Mouse (Mus musculus): ENCODE measurements at regions not wholly inside any gene's neighbourhood (a gene's known extent, or its start where the extent isn't known, plus 50 kb on each side); places are given as distances from the start of the nearest gene placed in this dataset.

GRCm38 (mm10) chr17:79540038-79540437 is 71.6 kb upstream of the Rmdn2 start:
- no peak overlapping the region for H3K27ac ChIP-seq (ENCODE audit: insufficient read depth, low read depth, low read length, poor library complexity, severe bottlenecking)
- H3K4me3 ChIP-seq (ENCODE audit: insufficient read depth in 1 of 2, low read depth in 1 of 2, low read length in 2 of 2, poor library complexity in 1 of 2, severe bottlenecking in 1 of 2): no peak overlapping the region
- H3K9ac ChIP-seq (ENCODE audit: insufficient read depth, low read depth, low read length, poor library complexity, severe bottlenecking): no peak overlapping the region
- no peaks in the 10 kb centered on the region for H3K4me1 ChIP-seq (ENCODE audit: control insufficient read depth in 2 of 2, insufficient read depth in 2 of 2, low read length in 2 of 2, poor library complexity in 1 of 2)
- in situ Hi-C loops (cut with MboI; ENCODE audit: low sequenced_read_pairs in 2 of 2, unreplicated experiment in 2 of 2): no loop called here
- H3K9me3 ChIP-seq (ENCODE audit: control insufficient read depth, insufficient read depth, low read depth, low read length): no peaks in the 10 kb centered on the region
- H3K36me3 ChIP-seq (ENCODE audit: control insufficient read depth, insufficient read depth, low read length, poor library complexity, severe bottlenecking): no peaks in the 10 kb centered on the region
- no peak for DNase-seq (ENCODE audit: low read depth, low spot score)
- TF ChIP-seq HCFC1 (IDR thresholded peaks at IDR 0.05; ENCODE audit: borderline replicate concordance, insufficient read depth, low read length): no peak
- TF ChIP-seq ZC3H11A (IDR thresholded peaks at IDR 0.05; ENCODE audit: borderline replicate concordance, low read depth, low read length): no peak
- TF ChIP-seq ZNF384 (IDR thresholded peaks at IDR 0.05; ENCODE audit: low read depth, low read length): no peak
- no peak for TF ChIP-seq CHD2 (IDR thresholded peaks at IDR 0.05; ENCODE audit: low read depth, low read length)
- TF ChIP-seq MAFK (IDR thresholded peaks at IDR 0.05; ENCODE audit: insufficient read depth, low read depth, low read length): no peak

- no peak overlapping the region for H3K4me3 ChIP-seq (ENCODE audit: insufficient read depth in 1 of 2, low read depth in 1 of 2, low read length in 2 of 2, poor library complexity in 1 of 2, severe bottlenecking in 1 of 2)
- in situ Hi-C loops (cut with MboI; ENCODE audit: low sequenced_read_pairs in 2 of 2, unreplicated experiment in 2 of 2): no loop called here
- TF ChIP-seq CHD2 (IDR thresholded peaks at IDR 0.05; ENCODE audit: low read depth, low read length): no peak
- TF ChIP-seq ZC3H11A (IDR thresholded peaks at IDR 0.05; ENCODE audit: borderline replicate concordance, low read depth, low read length): no peak
- TF ChIP-seq MAFK (IDR thresholded peaks at IDR 0.05; ENCODE audit: insufficient read depth, low read depth, low read length): no peak
- no peak for TF ChIP-seq ZNF384 (IDR thresholded peaks at IDR 0.05; ENCODE audit: low read depth, low read length)
- TF ChIP-seq HCFC1 (IDR thresholded peaks at IDR 0.05; ENCODE audit: borderline replicate concordance, insufficient read depth, low read length): no peak
- no peak overlapping the region for H3K9ac ChIP-seq (ENCODE audit: insufficient read depth, low read depth, low read length, poor library complexity, severe bottlenecking)
- no peak for DNase-seq (ENCODE audit: low read depth, low spot score)
- H3K27ac ChIP-seq (ENCODE audit: insufficient read depth, low read depth, low read length, poor library complexity, severe bottlenecking): no peak overlapping the region
- H3K36me3 ChIP-seq (ENCODE audit: control insufficient read depth, insufficient read depth, low read length, poor library complexity, severe bottlenecking): no peaks in the 10 kb centered on the region
- no peaks in the 10 kb centered on the region for H3K9me3 ChIP-seq (ENCODE audit: control insufficient read depth, insufficient read depth, low read depth, low read length)
- no peaks in the 10 kb centered on the region for H3K4me1 ChIP-seq (ENCODE audit: control insufficient read depth in 2 of 2, insufficient read depth in 2 of 2, low read length in 2 of 2, poor library complexity in 1 of 2)
Measured at GRCm38 (mm10) chr17:79540511-79540910, 71.2 kb upstream of the Rmdn2 start.

- DNase-seq (ENCODE audit: low read depth, low spot score): no peak
- no peak overlapping the region for H3K9ac ChIP-seq (ENCODE audit: insufficient read depth, low read depth, low read length, poor library complexity, severe bottlenecking)
- H3K4me1 ChIP-seq (ENCODE audit: control insufficient read depth in 2 of 2, insufficient read depth in 2 of 2, low read length in 2 of 2, poor library complexity in 1 of 2): no peaks in the 10 kb centered on the region
- no peaks in the 10 kb centered on the region for H3K36me3 ChIP-seq (ENCODE audit: control insufficient read depth, insufficient read depth, low read length, poor library complexity, severe bottlenecking)
- H3K4me3 ChIP-seq (ENCODE audit: insufficient read depth in 1 of 2, low read depth in 1 of 2, low read length in 2 of 2, poor library complexity in 1 of 2, severe bottlenecking in 1 of 2): no peak overlapping the region
- H3K27ac ChIP-seq (ENCODE audit: insufficient read depth, low read depth, low read length, poor library complexity, severe bottlenecking): no peak overlapping the region
- H3K9me3 ChIP-seq (ENCODE audit: control insufficient read depth, insufficient read depth, low read depth, low read length): no peaks in the 10 kb centered on the region
- in situ Hi-C loops (cut with MboI; ENCODE audit: low sequenced_read_pairs in 2 of 2, unreplicated experiment in 2 of 2): no loop called here
- no peak for TF ChIP-seq ZNF384 (IDR thresholded peaks at IDR 0.05; ENCODE audit: low read depth, low read length)
Measured at GRCm38 (mm10) chr17:79543907-79544522, 67.6 kb upstream of the Rmdn2 start.

GRCm38 (mm10) chr17:79545878-79546277 is 65.8 kb upstream of the Rmdn2 start:
- no peak for DNase-seq (ENCODE audit: low read depth, low spot score)
- in situ Hi-C loops (cut with MboI; ENCODE audit: low sequenced_read_pairs in 2 of 2, unreplicated experiment in 2 of 2): no loop called here
- no peaks in the 10 kb centered on the region for H3K4me1 ChIP-seq (ENCODE audit: control insufficient read depth in 2 of 2, insufficient read depth in 2 of 2, low read length in 2 of 2, poor library complexity in 1 of 2)
- no peak overlapping the region for H3K27ac ChIP-seq (ENCODE audit: insufficient read depth, low read depth, low read length, poor library complexity, severe bottlenecking)
- H3K9ac ChIP-seq (ENCODE audit: insufficient read depth, low read depth, low read length, poor library complexity, severe bottlenecking): no peak overlapping the region
- H3K4me3 ChIP-seq (ENCODE audit: insufficient read depth in 1 of 2, low read depth in 1 of 2, low read length in 2 of 2, poor library complexity in 1 of 2, severe bottlenecking in 1 of 2): no peak overlapping the region
- H3K9me3 ChIP-seq (ENCODE audit: control insufficient read depth, insufficient read depth, low read depth, low read length): no peaks in the 10 kb centered on the region
- TF ChIP-seq HCFC1 (IDR thresholded peaks at IDR 0.05; ENCODE audit: borderline replicate concordance, insufficient read depth, low read length) (no peak), ZC3H11A (IDR thresholded peaks at IDR 0.05; ENCODE audit: borderline replicate concordance, low read depth, low read length) (no peak), CHD2 (IDR thresholded peaks at IDR 0.05; ENCODE audit: low read depth, low read length) (no peak), ZNF384 (IDR thresholded peaks at IDR 0.05; ENCODE audit: low read depth, low read length) (no peak), MAFK (IDR thresholded peaks at IDR 0.05; ENCODE audit: insufficient read depth, low read depth, low read length) (no peak)
- H3K36me3 ChIP-seq (ENCODE audit: control insufficient read depth, insufficient read depth, low read length, poor library complexity, severe bottlenecking): no peaks in the 10 kb centered on the region

- DNase-seq (ENCODE audit: low read depth, low spot score): no peak
- Histone ChIP-seq H3K4me3 (ENCODE audit: insufficient read depth in 1 of 2, low read depth in 1 of 2, low read length in 2 of 2, poor library complexity in 1 of 2, severe bottlenecking in 1 of 2) (no peak overlapping the region), H3K9me3 (ENCODE audit: control insufficient read depth, insufficient read depth, low read depth, low read length) (no peaks in the 10 kb centered on the region), H3K9ac (ENCODE audit: insufficient read depth, low read depth, low read length, poor library complexity, severe bottlenecking) (no peak overlapping the region), H3K36me3 (ENCODE audit: control insufficient read depth, insufficient read depth, low read length, poor library complexity, severe bottlenecking) (no peaks in the 10 kb centered on the region), H3K27ac (ENCODE audit: insufficient read depth, low read depth, low read length, poor library complexity, severe bottlenecking) (no peak overlapping the region), H3K4me1 (ENCODE audit: control insufficient read depth in 2 of 2, insufficient read depth in 2 of 2, low read length in 2 of 2, poor library complexity in 1 of 2) (no peaks in the 10 kb centered on the region)
- in situ Hi-C loops (cut with MboI; ENCODE audit: low sequenced_read_pairs in 2 of 2, unreplicated experiment in 2 of 2): no loop called here
- TF ChIP-seq HCFC1 (IDR thresholded peaks at IDR 0.05; ENCODE audit: borderline replicate concordance, insufficient read depth, low read length) (no peak), CHD2 (IDR thresholded peaks at IDR 0.05; ENCODE audit: low read depth, low read length) (no peak), ZC3H11A (IDR thresholded peaks at IDR 0.05; ENCODE audit: borderline replicate concordance, low read depth, low read length) (no peak), MAFK (IDR thresholded peaks at IDR 0.05; ENCODE audit: insufficient read depth, low read depth, low read length) (no peak), ZNF384 (IDR thresholded peaks at IDR 0.05; ENCODE audit: low read depth, low read length) (no peak)
Measured at GRCm38 (mm10) chr17:79547075-79547474, 64.6 kb upstream of the Rmdn2 start.

All from ES-E14 (cell line).